Mouse (Mus musculus): Measurements from ENCODE around the gene Dyrk1b. TPM values are rescaled to one million over a fixed set of nuclear protein-coding genes. Genes with fewer than 3 reads are reported as not detected.
"Not testable (repeated sequence)": the region's sequence is repeated elsewhere in the genome, so short reads cannot be mapped to it uniquely, and the experiment has no call there.

The Dyrk1b gene
- polyA plus RNA-seq (2012; ENCODE audit: insufficient read depth, insufficient read length, missing spikeins): 18.7 and 20.7 TPM in 2 replicates

- H3K27ac ChIP-seq (ENCODE audit: insufficient read depth, low read depth, low read length): peak within 1 kb of the TSS; percentile 90
- peak within 1 kb of the TSS; percentile 96 for H3K4me3 ChIP-seq (ENCODE audit: insufficient read depth, low read length)
- H3K4me1 ChIP-seq (ENCODE audit: control insufficient read depth, insufficient read depth, low read length): peaks cover 8% of the 10 kb centered on the region
- no peak for TF ChIP-seq POLR2A (IDR thresholded peaks at IDR 0.05; ENCODE audit: borderline replicate concordance, low read depth, low read length)
Measured at GRCm38 (mm10) chr7:28179228-28179627, at the start of gene Dyrk1b. TSS of gene Dyrk1b (plus strand) at chr7:28179469.

- no peak overlapping the region for H3K27ac ChIP-seq (ENCODE audit: insufficient read depth, low read depth, low read length)
- no peak overlapping the region for H3K4me3 ChIP-seq (ENCODE audit: insufficient read depth, low read length)
- TF ChIP-seq POLR2A (IDR thresholded peaks at IDR 0.05; ENCODE audit: borderline replicate concordance, low read depth, low read length): no peak
- TF ChIP-seq CTCF (IDR thresholded peaks at IDR 0.05; ENCODE audit: low read depth, low read length): no peak
- H3K4me1 ChIP-seq (ENCODE audit: control insufficient read depth, insufficient read depth, low read length): no peaks in the 10 kb centered on the region
Measured at GRCm38 (mm10) chr7:28137613-28138012, 41.7 kb upstream of the Dyrk1b start.

DNA sequence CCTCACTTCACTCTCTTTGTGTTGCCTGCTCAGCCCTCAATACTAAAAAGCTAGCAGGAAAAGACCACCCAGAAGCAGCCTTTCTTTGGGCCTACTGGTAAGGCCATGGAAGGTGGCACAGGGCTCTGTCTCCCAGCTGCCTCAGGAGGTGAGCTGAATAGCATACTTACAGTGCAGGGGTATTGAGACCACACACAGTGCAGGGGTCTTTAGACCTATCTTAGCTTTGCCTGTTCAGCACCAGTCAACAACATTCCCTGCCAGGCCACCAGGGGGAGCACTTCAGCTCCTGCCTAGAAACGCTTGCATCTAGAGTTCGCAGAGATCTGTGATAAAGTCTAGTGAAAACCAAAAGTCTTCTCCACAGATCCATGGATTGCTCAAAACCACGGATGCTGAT lies 31.0 kb upstream of the Dyrk1b start:
- no peak overlapping the region for H3K27ac ChIP-seq (ENCODE audit: insufficient read depth, low read depth, low read length)
- peaks cover 3% of the 10 kb centered on the region; the same call in 1 of the 2 replicates for H3K4me1 ChIP-seq (ENCODE audit: control insufficient read depth, insufficient read depth, low read length)
- TF ChIP-seq POLR2A (IDR thresholded peaks at IDR 0.05; ENCODE audit: borderline replicate concordance, low read depth, low read length): no peak
- peak; percentile 78 for TF ChIP-seq CTCF (IDR thresholded peaks at IDR 0.05; ENCODE audit: low read depth, low read length)
- no peak overlapping the region for H3K4me3 ChIP-seq (ENCODE audit: insufficient read depth, low read length)

DNA sequence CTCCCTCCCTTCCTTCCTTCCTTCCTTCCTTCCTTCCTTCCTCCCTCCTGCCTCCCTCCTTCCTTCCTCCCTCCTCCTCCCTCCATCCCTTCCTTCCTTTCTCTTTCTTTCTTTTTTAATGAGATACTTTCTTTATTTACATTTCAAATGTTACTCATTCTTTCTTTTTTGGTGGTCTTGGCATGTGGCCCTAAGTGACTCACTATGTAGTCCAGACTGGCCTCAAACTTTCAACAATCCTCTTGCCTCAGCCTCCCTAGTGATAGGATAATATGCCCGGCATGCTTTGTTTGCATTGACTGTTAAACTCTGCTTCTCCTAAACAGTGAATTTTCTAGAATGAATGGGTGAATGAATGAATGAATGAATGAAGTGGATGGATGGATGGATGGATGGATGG lies 29.4 kb upstream of the Dyrk1b start:
- Histone ChIP-seq H3K4me1 (ENCODE audit: control insufficient read depth, insufficient read depth, low read length) (peaks cover 3% of the 10 kb centered on the region; the same call in 1 of the 2 replicates), H3K27ac (ENCODE audit: insufficient read depth, low read depth, low read length) (no peak overlapping the region), H3K4me3 (ENCODE audit: insufficient read depth, low read length) (no peak overlapping the region)
- TF ChIP-seq POLR2A (IDR thresholded peaks at IDR 0.05; ENCODE audit: borderline replicate concordance, low read depth, low read length): no peak
- no peak for TF ChIP-seq CTCF (IDR thresholded peaks at IDR 0.05; ENCODE audit: low read depth, low read length)

DNA sequence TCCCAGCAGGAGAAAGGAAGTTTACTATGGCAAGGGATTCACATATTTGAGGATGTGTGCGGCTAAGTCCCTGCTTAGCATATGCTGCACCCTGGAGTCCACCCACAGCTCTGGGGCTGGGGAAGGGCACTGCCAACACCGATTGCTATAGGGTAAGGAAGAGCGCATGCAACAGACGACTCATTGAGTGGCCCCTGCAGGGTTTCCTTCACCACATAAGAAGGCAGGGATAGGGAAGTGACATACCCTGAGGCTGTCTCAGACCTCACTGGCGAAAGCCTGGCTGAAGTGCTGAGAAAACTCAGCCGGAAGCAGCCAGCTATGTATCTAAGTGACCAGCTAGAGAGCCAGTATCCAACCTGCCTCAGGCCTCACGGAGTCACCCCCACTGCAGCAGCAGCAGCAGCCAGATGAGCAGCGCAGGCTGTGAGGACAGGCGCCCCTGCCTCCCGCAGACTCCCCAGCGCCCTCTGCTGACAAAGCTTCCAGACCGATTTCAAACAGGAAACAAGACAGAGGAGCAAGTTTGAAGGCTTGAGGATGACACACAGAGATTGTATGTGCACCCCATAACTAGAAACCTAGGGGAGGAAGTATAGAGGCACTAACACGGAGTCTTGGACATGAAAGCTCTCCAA lies 27.6 kb upstream of the Dyrk1b start:
- Histone ChIP-seq H3K4me3 (ENCODE audit: insufficient read depth, low read length) (peak overlapping the region; percentile 16), H3K4me1 (ENCODE audit: control insufficient read depth, insufficient read depth, low read length) (peaks cover 3% of the 10 kb centered on the region; the same call in 1 of the 2 replicates), H3K27ac (ENCODE audit: insufficient read depth, low read depth, low read length) (no peak overlapping the region)
- peak; percentile 51 for TF ChIP-seq CTCF (IDR thresholded peaks at IDR 0.05; ENCODE audit: low read depth, low read length)
- TF ChIP-seq POLR2A (IDR thresholded peaks at IDR 0.05; ENCODE audit: borderline replicate concordance, low read depth, low read length): no peak

DNA sequence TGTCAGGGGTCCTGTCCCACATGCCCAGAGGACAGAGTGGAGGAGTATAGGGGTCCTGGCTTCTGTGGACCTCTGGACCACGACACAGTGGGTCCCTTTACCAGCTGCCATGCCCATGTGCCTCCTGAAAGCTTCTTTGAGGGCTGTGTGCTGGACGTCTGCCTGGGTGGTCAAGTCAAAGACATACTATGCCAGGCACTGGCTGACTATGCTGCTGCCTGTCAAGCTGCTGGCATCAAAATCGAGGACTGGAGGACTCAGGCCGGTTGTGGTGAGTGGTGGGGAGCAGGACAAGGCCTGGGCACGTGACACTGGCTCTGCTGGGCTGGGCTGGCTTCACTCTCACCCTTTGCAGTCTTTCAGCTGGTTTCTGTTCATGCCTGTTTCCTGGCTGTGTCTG lies 25.7 kb upstream of the Dyrk1b start:
- H3K4me3 ChIP-seq (ENCODE audit: insufficient read depth, low read length); H3K27ac ChIP-seq (ENCODE audit: insufficient read depth, low read depth, low read length); H3K4me1 ChIP-seq (ENCODE audit: control insufficient read depth, insufficient read depth, low read length): not testable (repeated sequence)

GRCm38 (mm10) chr7:28159292-28159691 lies 20.0 kb upstream of the Dyrk1b start:
- no peak for TF ChIP-seq CTCF (IDR thresholded peaks at IDR 0.05; ENCODE audit: low read depth, low read length)
- TF ChIP-seq POLR2A (IDR thresholded peaks at IDR 0.05; ENCODE audit: borderline replicate concordance, low read depth, low read length): no peak
- Histone ChIP-seq H3K4me1 (ENCODE audit: control insufficient read depth, insufficient read depth, low read length) (peaks cover 2% of the 10 kb centered on the region; the same call in 1 of the 2 replicates), H3K4me3 (ENCODE audit: insufficient read depth, low read length) (no peak overlapping the region), H3K27ac (ENCODE audit: insufficient read depth, low read depth, low read length) (no peak overlapping the region)

DNA sequence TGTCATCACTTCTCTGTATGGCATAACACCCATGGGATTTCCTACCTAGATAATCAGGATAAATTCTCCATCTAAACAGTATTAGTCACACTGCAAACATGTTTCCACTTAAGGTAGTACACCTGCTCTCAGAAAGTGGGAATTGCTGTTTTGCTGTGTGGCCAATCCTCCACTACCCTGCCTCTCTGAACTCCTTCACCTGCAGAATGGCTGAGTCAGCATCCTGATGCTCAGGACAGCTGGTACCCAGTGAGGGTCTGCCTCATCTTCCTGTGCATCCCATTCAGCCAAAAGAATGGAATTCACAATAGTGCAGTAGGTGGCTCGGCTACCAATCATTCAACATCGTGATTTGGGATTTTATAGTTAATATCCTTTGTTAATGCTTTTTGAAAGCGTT lies 19.4 kb upstream of the Dyrk1b start:
- peaks cover 2% of the 10 kb centered on the region; the same call in 1 of the 2 replicates for H3K4me1 ChIP-seq (ENCODE audit: control insufficient read depth, insufficient read depth, low read length)
- no peak overlapping the region for H3K27ac ChIP-seq (ENCODE audit: insufficient read depth, low read depth, low read length)
- no peak overlapping the region for H3K4me3 ChIP-seq (ENCODE audit: insufficient read depth, low read length)
- TF ChIP-seq CTCF (IDR thresholded peaks at IDR 0.05; ENCODE audit: low read depth, low read length) (no peak), POLR2A (IDR thresholded peaks at IDR 0.05; ENCODE audit: borderline replicate concordance, low read depth, low read length) (no peak)

DNA sequence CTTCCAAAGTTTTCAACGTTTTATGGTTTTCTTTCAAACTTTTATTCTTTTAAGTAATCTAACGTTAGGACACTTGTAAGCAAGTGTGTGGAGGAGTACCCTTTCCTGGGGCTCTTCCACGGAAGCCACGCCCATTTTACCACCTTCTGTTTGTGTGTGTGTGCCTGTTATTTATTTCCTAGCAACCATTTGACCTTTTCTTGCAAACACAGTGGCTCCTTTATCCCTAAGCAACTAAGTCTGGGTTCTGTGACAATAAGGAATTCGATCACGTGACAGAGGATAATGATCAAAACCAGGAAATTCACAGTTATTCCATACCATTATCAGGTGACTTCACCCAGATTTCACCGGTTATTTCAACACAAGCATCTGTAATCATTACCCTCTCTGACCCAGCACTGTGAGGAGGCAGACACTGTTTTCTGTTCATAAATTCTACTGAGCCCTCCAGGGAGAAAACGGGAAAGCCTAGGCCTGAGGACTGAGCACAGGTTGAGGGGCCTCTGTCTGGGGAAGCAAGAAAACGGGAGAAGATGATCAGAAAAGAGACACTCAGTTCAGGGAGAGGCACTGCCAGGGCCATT lies 18.0 kb upstream of the Dyrk1b start:
- no peak for TF ChIP-seq POLR2A (IDR thresholded peaks at IDR 0.05; ENCODE audit: borderline replicate concordance, low read depth, low read length)
- no peak for TF ChIP-seq CTCF (IDR thresholded peaks at IDR 0.05; ENCODE audit: low read depth, low read length)
- H3K4me3 ChIP-seq (ENCODE audit: insufficient read depth, low read length): no peak overlapping the region
- H3K4me1 ChIP-seq (ENCODE audit: control insufficient read depth, insufficient read depth, low read length): peaks cover 2% of the 10 kb centered on the region; the same call in 1 of the 2 replicates
- H3K27ac ChIP-seq (ENCODE audit: insufficient read depth, low read depth, low read length): no peak overlapping the region

DNA sequence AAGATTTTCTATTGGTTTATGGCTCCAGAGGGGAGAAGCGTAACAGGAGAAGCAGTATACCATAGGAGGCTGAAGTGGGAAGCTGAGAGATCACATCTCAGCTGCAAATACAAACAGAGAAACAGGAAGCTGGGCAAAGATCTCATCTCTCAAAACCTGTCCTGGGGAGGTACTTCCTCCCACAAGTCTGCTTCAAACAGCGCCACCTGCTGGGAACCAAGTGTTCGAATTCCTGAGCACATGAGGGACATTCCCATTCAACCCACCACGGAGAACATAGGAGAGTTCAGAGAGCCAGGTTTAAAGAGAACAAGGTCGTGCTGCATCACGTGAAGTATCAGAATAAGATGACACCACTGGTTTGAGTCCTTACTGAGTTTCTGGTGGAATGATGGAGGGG lies 13.9 kb upstream of the Dyrk1b start:
- TF ChIP-seq CTCF (IDR thresholded peaks at IDR 0.05; ENCODE audit: low read depth, low read length) (no peak), POLR2A (IDR thresholded peaks at IDR 0.05; ENCODE audit: borderline replicate concordance, low read depth, low read length) (no peak)
- Histone ChIP-seq H3K27ac (ENCODE audit: insufficient read depth, low read depth, low read length) (no peak overlapping the region), H3K4me1 (ENCODE audit: control insufficient read depth, insufficient read depth, low read length) (peaks cover 8% of the 10 kb centered on the region), H3K4me3 (ENCODE audit: insufficient read depth, low read length) (no peak overlapping the region)
